Mouse (Mus musculus): Measurements from ENCODE around the gene Bmpr1b. TPM values are rescaled to one million over a fixed set of nuclear protein-coding genes. Genes with fewer than 3 reads are reported as not detected.

The Bmpr1b gene
- polyA plus RNA-seq, 1 experiment from 2014 or later, result 3.9 TPM

DNA sequence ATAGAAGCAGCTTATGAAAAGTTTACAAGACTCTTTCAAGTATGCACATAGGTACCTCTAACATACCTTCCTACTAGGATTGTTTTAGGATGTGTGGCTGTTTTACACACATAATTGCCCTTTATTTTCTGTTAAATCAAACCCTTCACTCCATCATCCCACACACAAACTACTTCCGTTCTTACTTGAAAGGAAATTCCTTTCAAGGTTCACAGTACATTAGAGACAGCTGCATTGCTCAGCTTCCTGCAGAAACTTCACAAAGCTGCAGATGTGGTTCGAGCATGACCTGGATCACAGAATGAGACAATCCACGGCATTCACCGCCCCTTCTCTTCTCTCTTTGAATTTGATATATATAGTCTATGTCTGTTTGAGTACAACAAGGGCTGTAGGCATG is 248.1 kb downstream of the Bmpr1b start:
- Histone ChIP-seq H3K4me3 (no peak overlapping the region), H3K9ac (no peak overlapping the region), H3K4me2 (no peak overlapping the region), H3K36me3 (no peaks in the 10 kb centered on the region), H3K9me3 (no peaks in the 10 kb centered on the region), H3K27ac (no peak overlapping the region), H3K4me1 (replicated peaks) (0 out of 2 replicates have a peak, but pooled peaks cover 4% of the 10 kb centered on the region), H3K27me3 (no peaks in the 10 kb centered on the region)
- WGBS, result 40% methylated on average over 4 of the region's 4 CpGs
- ATAC-seq (ENCODE audit: low FRiP score), result no peak

DNA sequence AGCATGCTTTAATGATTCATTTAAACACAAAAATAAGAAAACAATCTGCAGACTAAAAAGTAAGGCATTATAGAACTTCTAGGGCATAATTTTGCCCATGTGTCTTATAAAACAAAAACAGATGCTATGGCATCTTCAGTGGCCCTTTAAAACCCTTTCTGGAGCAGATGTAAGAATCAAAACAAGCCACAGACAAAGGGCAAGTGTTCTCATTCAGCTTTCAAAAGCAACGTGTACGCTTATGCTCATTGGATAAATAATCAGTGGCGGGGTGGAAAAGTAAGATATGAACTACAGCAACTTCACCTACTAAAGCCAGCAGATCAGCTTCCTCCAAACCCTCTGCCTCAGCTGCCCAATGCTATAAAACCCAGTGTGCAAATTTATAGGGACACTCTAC is 249.6 kb downstream of the Bmpr1b start:
- Histone ChIP-seq H3K27me3 (no peaks in the 10 kb centered on the region), H3K4me1 (replicated peaks) (0 out of 2 replicates have a peak, but pooled peaks cover 4% of the 10 kb centered on the region), H3K9ac (no peak overlapping the region), H3K4me3 (no peak overlapping the region), H3K9me3 (no peaks in the 10 kb centered on the region), H3K36me3 (no peaks in the 10 kb centered on the region), H3K4me2 (no peak overlapping the region), H3K27ac (no peak overlapping the region)
- 41% methylated on average over 3 of the region's 3 CpGs for WGBS
- no peak for ATAC-seq (ENCODE audit: low FRiP score)

DNA sequence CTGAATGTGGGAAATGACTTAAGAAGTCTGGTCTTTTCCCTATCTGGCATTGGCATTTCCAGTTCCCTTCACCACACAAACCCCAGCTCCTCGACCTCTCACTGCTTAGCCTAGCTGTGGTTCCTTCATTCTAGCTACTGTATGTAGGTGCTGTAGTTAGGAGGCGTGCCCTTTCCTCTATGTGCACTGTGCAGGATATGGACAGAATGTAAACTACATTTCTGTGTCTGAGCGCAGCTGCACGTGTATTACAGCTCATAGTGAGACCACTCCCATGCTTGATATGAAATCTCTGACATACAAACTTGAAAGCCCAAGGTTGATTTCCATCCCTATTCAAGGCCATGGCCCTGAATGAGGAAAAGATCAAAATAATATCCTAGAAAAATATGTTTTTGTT is 252.1 kb downstream of the Bmpr1b start:
- ATAC-seq (ENCODE audit: low FRiP score), result no peak
- WGBS, result 81% methylated on average over 4 of the region's 4 CpGs
- H3K4me3 ChIP-seq, result no peak overlapping the region
- H3K9me3 ChIP-seq, result no peaks in the 10 kb centered on the region
- H3K4me2 ChIP-seq, result no peak overlapping the region
- H3K27ac ChIP-seq, result no peak overlapping the region
- H3K9ac ChIP-seq, result no peak overlapping the region
- no peaks in the 10 kb centered on the region for H3K27me3 ChIP-seq
- no peaks in the 10 kb centered on the region for H3K4me1 ChIP-seq (replicated peaks)
- no peaks in the 10 kb centered on the region for H3K36me3 ChIP-seq

- H3K36me3 ChIP-seq, result no peaks in the 10 kb centered on the region
- H3K9me3 ChIP-seq, result no peaks in the 10 kb centered on the region
- ATAC-seq (ENCODE audit: low FRiP score), result no peak
- WGBS, result 80% methylated on average over 3 of the region's 3 CpGs
- no peak overlapping the region for H3K9ac ChIP-seq
- no peaks in the 10 kb centered on the region for H3K27me3 ChIP-seq
- H3K4me3 ChIP-seq, result no peak overlapping the region
- no peak overlapping the region for H3K4me2 ChIP-seq
- H3K27ac ChIP-seq, result no peak overlapping the region
- H3K4me1 ChIP-seq (replicated peaks), result no peaks in the 10 kb centered on the region
Measured at GRCm38 (mm10) chr3:141915995-141916394, 253.2 kb downstream of the Bmpr1b start.

GRCm38 (mm10) chr3:141914588-141914987 is 254.6 kb downstream of the Bmpr1b start:
- H3K9ac ChIP-seq, result no peak overlapping the region
- H3K9me3 ChIP-seq, result no peaks in the 10 kb centered on the region
- H3K4me3 ChIP-seq, result no peak overlapping the region
- no peaks in the 10 kb centered on the region for H3K36me3 ChIP-seq
- H3K27me3 ChIP-seq, result no peaks in the 10 kb centered on the region
- H3K4me2 ChIP-seq, result no peak overlapping the region
- H3K4me1 ChIP-seq (replicated peaks), result no peaks in the 10 kb centered on the region
- no peak for ATAC-seq (ENCODE audit: low FRiP score)
- H3K27ac ChIP-seq, result no peak overlapping the region
- WGBS, result 76% methylated on average over 3 of the region's 3 CpGs

GRCm38 (mm10) chr3:141909136-141909535 is 260.1 kb downstream of the Bmpr1b start:
- no peak overlapping the region for H3K27ac ChIP-seq
- H3K9ac ChIP-seq, result no peak overlapping the region
- H3K4me3 ChIP-seq, result no peak overlapping the region
- H3K4me2 ChIP-seq, result no peak overlapping the region
- no peaks in the 10 kb centered on the region for H3K36me3 ChIP-seq
- H3K27me3 ChIP-seq, result no peaks in the 10 kb centered on the region
- no peak for ATAC-seq (ENCODE audit: low FRiP score)
- H3K4me1 ChIP-seq (replicated peaks), result peaks cover 5% of the 10 kb centered on the region
- 97% methylated on average over 2 of the region's 2 CpGs for WGBS
- no peaks in the 10 kb centered on the region for H3K9me3 ChIP-seq

- H3K27ac ChIP-seq, result no peak overlapping the region
- no peak for ATAC-seq (ENCODE audit: low FRiP score)
- H3K9me3 ChIP-seq, result no peaks in the 10 kb centered on the region
- H3K4me3 ChIP-seq, result no peak overlapping the region
- no peak overlapping the region for H3K4me2 ChIP-seq
- no peaks in the 10 kb centered on the region for H3K27me3 ChIP-seq
- WGBS, result 43% methylated on average over 6 of the region's 6 CpGs
- H3K4me1 ChIP-seq (replicated peaks), result peaks cover 5% of the 10 kb centered on the region
- H3K36me3 ChIP-seq, result no peaks in the 10 kb centered on the region
- no peak overlapping the region for H3K9ac ChIP-seq
Measured at GRCm38 (mm10) chr3:141905903-141906623, 263.2 kb downstream of the Bmpr1b start.

- no peak overlapping the region for H3K9ac ChIP-seq
- H3K4me2 ChIP-seq, result no peak overlapping the region
- WGBS, result 86% methylated on average over 3 of the region's 3 CpGs
- H3K36me3 ChIP-seq, result no peaks in the 10 kb centered on the region
- ATAC-seq (ENCODE audit: low FRiP score), result no peak
- H3K27ac ChIP-seq, result no peak overlapping the region
- no peaks in the 10 kb centered on the region for H3K27me3 ChIP-seq
- H3K9me3 ChIP-seq, result no peaks in the 10 kb centered on the region
- H3K4me1 ChIP-seq (replicated peaks), result no peaks in the 10 kb centered on the region
- no peak overlapping the region for H3K4me3 ChIP-seq
Measured at GRCm38 (mm10) chr3:141900361-141900760, 268.9 kb downstream of the Bmpr1b start.

DNA sequence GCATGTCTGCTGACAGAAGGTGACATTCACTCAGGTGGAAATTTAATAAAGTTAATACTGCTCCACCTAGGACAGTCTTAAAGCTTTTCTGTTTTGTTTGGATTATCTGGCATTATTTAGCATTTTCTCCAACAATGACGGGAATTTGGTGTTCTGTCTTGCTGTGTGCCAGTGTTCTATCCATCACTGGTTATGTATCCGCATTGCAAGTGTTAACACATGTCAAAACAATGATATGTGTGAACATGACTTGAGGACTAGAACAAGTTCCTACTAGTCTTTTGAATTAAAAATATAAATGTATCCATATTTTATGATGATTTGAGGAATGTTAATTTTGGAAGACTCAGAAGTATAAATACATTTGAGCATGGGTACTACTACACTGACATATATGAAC is 269.7 kb downstream of the Bmpr1b start:
- no peaks in the 10 kb centered on the region for H3K4me1 ChIP-seq (replicated peaks)
- ATAC-seq (ENCODE audit: low FRiP score), result no peak
- H3K9ac ChIP-seq, result no peak overlapping the region
- no peaks in the 10 kb centered on the region for H3K9me3 ChIP-seq
- H3K27ac ChIP-seq, result no peak overlapping the region
- no peaks in the 10 kb centered on the region for H3K27me3 ChIP-seq
- no peak overlapping the region for H3K4me3 ChIP-seq
- no peaks in the 10 kb centered on the region for H3K36me3 ChIP-seq
- 89% methylated on average over 2 of the region's 2 CpGs for WGBS
- no peak overlapping the region for H3K4me2 ChIP-seq

- WGBS, result 94% methylated on average over 4 of the region's 4 CpGs
- ATAC-seq (ENCODE audit: low FRiP score), result no peak
Measured at GRCm38 (mm10) chr3:141897698-141898097, 271.5 kb downstream of the Bmpr1b start.

GRCm38 (mm10) chr3:141896870-141897554 is 272.2 kb downstream of the Bmpr1b start:
- Histone ChIP-seq H3K27ac (no peak overlapping the region), H3K9me3 (no peaks in the 10 kb centered on the region), H3K4me3 (no peak overlapping the region), H3K4me2 (no peak overlapping the region), H3K36me3 (no peaks in the 10 kb centered on the region), H3K27me3 (no peaks in the 10 kb centered on the region), H3K9ac (no peak overlapping the region), H3K4me1 (replicated peaks) (no peaks in the 10 kb centered on the region)
- WGBS, result 24% methylated on average over 4 of the region's 4 CpGs
- no peak for ATAC-seq (ENCODE audit: low FRiP score)

More at GRCm38 (mm10) chr3:141897698-141898097, 271.5 kb downstream of the Bmpr1b start:
- no peak overlapping the region for H3K9ac ChIP-seq
- no peaks in the 10 kb centered on the region for H3K4me1 ChIP-seq (replicated peaks)
- H3K4me3 ChIP-seq, result no peak overlapping the region
- no peak overlapping the region for H3K4me2 ChIP-seq
- H3K36me3 ChIP-seq, result no peaks in the 10 kb centered on the region
- no peak overlapping the region for H3K27ac ChIP-seq
- H3K27me3 ChIP-seq, result no peaks in the 10 kb centered on the region
- no peaks in the 10 kb centered on the region for H3K9me3 ChIP-seq

- H3K27ac ChIP-seq, result no peak overlapping the region
- no peak overlapping the region for H3K4me3 ChIP-seq
- H3K4me2 ChIP-seq, result no peak overlapping the region
- no peak overlapping the region for H3K9ac ChIP-seq
- WGBS, result 68% methylated on average over 5 of the region's 5 CpGs
- no peaks in the 10 kb centered on the region for H3K9me3 ChIP-seq
- H3K36me3 ChIP-seq, result no peaks in the 10 kb centered on the region
- no peak for ATAC-seq (ENCODE audit: low FRiP score)
- H3K27me3 ChIP-seq, result no peaks in the 10 kb centered on the region
- H3K4me1 ChIP-seq (replicated peaks), result no peaks in the 10 kb centered on the region
Measured at GRCm38 (mm10) chr3:141895096-141895495, 274.1 kb downstream of the Bmpr1b start.

GRCm38 (mm10) chr3:141890668-141891067 is 278.6 kb downstream of the Bmpr1b start:
- no peak for ATAC-seq (ENCODE audit: low FRiP score)
- Histone ChIP-seq H3K4me3 (no peak overlapping the region), H3K36me3 (no peaks in the 10 kb centered on the region), H3K4me1 (replicated peaks) (0 out of 2 replicates have a peak, but pooled peaks cover 4% of the 10 kb centered on the region), H3K27me3 (no peaks in the 10 kb centered on the region), H3K9me3 (no peaks in the 10 kb centered on the region), H3K27ac (no peak overlapping the region), H3K4me2 (no peak overlapping the region), H3K9ac (no peak overlapping the region)
- WGBS, result 65% methylated on average over 4 of the region's 4 CpGs

Data from hindbrain, embryonic 13.5 days (tissue).